Mouse (Mus musculus) regulatory T cell (primary cell): Measurements from ENCODE around the gene Sipa1l3.

Source experiments
- in situ Hi-C: fragments of 300-600 bp; cut with MboI, MseI; formaldehyde crosslinking; loops from one replicate; pipeline ENCODE4 v1.15.1; 2025; ENCODE audit warnings: high pct_unique_total_duplicates

Gene Sipa1l3

DNA sequence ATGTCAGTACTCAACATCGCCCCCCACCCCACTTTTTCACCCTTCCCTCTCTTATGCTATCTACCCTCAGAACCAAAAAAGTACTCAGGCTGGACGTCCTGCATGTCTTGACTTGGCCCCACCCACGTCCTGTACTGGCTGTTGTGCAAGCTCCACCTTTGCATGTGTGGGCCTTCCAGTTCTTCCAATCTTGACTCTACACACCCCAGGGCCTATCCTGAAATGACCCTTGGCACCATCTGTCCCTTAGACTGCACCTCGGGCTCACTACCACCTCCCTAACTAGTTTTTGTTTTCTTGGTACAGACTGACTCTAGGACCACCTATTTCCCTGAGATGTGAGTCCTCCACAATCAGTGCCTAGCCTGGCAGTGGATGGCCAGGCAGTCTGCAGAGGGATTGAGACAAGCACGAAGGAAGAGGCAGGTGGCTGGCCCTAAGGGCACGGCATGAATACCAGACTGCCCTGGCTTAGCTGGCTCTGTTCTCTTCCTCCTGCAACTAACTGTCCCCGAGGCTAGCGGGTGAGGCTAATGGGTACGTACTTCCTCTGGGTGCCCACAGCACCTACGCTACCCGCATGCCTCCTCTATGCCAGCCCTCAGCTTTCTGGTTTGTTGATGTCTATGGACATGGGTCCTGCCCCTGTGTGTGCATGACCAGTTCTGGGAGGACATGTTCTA, 71.2 kb downstream of the Sipa1l3 start:
- in situ Hi-C loops: no loop called here

DNA sequence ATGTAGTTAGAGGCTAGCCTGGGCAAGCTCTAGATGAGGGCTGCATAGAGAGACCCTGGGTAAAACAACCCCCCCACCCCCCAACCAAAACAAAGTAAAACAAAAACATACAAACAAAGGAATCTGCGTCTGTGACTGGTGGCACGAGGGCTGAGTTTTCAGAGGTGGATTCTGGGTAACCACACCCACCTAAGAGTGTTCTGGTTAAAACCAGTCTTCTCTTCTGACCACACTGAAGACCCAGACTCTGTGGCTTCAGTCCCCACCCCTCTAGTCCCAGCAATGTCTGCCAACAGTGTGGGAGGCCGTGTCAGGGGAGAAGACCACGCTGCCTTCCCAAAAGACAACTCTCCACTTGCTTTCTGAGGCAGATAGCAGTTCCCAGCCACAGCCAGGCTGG, 72.3 kb downstream of the Sipa1l3 start:
- in situ Hi-C loops: no loop called here

DNA sequence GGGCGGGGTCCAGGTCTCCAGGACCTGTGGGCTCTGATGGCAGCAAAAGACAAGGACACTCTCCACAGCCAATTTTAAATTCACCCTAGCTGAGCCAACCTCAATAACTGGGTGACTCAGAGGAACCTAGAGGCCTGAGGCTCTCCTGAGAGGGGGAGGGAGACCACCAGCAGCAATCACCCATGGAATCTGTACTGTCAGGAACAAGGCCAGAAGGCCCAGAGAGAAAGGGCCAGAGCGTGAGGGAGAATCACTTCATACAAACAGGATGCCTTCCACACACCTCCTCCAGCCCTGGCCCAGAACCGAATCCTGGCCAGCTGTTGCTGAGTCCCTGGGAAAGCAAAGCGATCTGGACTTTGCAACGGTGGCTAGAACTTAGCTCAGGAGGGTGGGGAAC, 73.9 kb downstream of the Sipa1l3 start:
- in situ Hi-C loops: no loop called here

DNA sequence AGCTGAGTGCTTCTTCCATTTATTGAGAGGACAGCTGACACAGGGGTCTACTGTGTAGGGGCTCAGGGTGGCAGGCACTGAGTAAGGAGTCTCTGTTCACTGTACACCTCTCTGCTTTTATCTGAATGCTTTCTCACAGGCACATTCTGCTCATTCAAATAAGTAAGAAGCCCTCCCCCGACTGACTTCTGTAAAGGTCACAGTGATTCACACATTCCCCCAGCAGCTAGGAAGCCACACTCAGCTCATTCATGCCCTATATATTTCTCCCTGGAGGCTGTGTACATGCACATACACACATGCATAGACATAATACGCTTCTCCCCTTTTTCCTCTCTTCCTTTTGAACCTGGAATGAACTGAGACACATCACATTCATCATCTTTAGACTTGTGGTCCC, 74.4 kb downstream of the Sipa1l3 start:
- in situ Hi-C loops: no loop called here

DNA sequence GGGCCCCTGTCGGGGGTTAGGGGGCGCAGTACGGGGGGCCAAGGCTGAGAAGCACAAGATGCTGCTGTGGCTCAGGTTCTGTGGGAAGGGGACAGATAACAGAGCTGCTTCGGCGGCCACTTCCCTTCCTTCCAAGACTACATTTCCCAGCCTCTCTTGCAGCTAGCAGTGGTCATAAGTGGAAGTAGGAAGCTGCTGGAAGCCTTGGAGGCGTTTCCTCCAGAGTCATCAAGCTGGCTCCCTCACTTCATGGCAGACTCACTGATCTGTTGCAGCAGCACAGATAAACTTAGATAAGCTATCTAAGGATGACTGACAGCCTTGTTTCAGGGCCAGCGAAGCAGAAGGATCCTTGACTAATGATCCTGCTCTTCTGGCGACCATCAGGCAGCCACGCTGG, 76.6 kb downstream of the Sipa1l3 start:
- in situ Hi-C loops: no loop called here

DNA sequence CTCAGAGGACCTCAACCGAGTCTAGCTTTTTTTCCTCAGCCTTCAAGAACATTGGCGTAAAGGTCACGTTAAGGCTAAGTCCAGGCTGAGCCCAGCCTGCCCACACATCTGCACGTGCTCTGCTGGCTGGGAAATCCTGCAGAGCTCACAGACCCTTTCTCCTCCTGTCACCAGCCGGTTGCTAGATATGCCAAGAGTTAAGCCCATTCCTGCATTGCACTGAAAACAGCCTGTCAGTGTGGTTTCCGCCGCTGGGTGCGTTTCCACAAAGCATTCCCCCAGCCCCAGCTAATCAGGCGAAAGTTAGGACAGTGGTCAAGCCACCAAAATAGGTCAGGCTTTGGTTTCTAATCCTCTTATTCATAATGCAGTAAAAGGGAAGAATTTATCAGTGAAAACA, 77.3 kb downstream of the Sipa1l3 start:
- in situ Hi-C loops: no loop called here

DNA sequence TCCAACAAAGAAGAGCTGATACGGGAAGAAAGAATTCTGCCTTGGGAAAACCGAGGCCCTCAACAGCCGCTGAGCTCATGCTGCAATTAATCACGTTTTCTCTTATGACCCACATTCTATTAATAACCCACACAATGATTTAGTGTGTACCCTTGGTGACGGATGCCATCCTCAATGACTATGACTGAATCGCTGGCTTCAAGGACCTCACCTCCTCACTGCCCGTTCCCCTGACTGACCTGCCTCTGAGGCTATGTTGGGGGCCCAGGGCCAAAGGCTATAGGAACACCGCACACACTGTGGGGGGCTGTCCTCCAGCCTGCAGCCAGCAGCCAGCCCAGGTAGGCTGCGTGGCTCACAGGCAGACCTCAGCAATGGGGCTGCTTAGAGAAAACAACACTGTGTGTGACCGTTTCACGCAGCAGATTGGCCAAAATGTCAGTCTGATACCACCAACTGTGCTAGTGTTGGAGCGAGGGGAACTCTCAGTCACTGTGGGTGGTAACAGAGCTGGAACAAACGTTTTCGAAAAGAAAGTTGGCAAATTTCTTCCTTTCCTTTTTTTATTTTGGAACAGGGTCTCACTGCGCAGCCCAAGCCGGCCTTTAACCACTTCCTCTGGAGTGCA, 79.7 kb downstream of the Sipa1l3 start:
- in situ Hi-C loops: no loop called here

DNA sequence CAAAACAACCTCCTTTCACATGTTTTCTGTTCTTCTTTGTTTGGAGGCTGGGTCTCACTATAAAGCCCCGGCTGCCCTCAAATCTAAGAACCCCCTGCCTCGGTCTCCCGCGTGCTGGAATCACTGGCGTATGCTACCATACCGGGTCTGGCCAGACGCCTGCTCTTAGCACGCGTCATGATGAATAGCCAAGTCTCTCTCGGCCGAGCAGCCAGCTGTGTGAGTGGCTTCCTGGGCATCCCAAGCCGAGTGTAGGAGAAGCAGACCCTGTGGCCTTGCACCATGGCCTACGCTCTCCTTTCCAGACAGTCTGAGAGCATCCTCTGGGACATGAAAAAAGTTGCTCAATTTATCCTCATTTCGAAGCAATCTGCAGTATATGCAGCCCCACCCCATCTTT, 80.2 kb downstream of the Sipa1l3 start:
- in situ Hi-C loops: no loop called here

DNA sequence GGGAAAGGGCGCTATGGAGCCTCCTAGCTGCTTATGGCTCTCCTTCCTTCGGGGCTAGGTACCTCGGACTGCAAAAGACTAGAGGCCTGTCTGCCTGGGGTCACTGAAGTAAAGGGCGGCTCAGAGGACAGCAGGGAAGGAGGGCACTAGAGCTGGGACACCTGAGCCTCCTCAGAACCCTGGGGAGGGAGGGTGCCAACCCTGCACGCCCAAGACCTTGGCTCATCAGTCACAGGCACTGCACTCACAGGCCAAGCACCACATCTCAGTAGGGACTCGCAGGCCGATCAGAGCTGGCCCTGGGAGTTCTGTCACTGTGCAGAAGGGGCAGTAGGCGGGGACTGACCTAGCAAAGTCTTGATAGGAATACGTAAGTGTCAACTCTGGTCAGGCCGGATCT, 81.4 kb downstream of the Sipa1l3 start:
- in situ Hi-C loops: no loop called here

DNA sequence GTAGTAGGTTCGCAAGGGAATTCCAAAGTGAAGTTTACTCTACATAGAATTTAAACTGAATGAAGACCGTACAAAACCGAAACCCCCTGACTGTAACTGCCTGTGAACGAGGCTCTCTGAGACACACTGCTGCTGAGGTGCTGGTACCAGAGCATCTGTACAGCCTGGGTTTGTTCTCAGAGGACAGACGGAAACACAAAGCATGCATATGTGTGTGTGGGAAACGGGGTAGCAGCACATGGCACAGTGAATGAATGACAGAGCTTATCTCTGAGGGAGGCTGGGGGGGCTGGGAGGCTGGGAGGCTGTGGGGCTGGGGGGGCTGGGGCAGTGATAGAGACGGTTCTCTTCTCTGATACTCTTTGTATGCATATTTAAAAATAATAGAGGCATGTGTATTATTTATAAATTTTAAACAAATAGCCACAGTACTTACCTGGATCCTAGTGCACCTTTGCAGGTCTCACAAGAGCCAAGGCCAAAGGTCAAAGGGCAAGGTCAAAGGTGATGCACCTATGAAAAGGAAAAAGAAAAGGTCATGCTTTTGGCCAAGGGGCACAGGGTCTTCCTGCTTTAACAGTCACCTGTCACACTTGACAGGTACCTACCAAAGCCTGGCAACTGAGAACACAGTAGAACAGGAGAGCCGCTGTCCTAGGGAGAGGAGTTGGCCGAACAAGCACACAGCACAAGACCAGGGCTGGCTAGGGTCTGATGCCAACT, 84.0 kb downstream of the Sipa1l3 start:
- in situ Hi-C loops: no loop called here

DNA sequence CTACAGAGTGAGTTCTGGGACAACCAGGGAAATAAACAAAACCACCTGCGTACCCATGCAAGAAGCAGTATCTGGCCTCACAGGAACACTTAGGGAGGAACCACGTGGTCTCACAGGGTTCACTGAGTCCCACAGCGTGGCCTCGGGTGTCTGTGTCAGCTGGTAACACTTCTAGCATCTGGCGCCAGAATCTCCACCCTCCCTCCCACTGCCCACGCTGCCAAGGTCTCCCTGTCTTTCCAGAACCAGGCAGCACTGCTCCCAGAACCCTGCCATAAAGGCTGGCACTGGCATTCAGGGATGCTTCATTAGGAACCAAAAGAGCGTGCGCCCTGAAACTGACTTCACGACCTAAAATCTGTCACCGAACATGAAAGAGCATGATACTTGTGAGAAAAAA, 84.7 kb downstream of the Sipa1l3 start:
- in situ Hi-C loops: no loop called here

DNA sequence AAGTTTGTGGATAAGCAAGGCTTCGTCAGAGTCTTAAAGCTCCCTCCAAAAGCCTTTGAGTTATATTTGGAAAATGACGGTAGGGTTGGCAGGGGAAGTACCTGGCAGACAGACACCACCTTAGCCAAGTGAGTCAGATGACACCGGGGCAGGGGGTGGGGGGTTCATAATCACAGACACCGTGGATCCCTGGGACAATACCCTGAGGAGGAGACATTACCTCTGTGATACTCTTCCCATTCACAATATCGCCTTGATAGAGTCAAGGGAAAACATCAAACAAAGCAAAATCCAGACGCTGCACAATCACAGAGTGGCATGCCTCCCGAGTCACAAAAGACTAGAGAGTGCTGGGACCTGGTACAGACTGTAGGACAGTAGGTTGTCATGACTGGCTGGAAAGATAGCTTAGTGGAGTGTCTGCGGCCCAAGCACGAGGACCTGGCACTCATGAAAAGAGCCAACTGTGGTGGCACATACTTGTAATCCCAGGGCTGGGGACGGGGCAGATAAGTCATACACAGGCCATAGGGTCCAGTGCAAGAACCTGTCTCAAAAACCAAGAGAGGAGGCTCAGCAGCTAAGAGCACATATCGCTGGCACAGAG, 85.4 kb downstream of the Sipa1l3 start:
- in situ Hi-C loops: no loop called here

DNA sequence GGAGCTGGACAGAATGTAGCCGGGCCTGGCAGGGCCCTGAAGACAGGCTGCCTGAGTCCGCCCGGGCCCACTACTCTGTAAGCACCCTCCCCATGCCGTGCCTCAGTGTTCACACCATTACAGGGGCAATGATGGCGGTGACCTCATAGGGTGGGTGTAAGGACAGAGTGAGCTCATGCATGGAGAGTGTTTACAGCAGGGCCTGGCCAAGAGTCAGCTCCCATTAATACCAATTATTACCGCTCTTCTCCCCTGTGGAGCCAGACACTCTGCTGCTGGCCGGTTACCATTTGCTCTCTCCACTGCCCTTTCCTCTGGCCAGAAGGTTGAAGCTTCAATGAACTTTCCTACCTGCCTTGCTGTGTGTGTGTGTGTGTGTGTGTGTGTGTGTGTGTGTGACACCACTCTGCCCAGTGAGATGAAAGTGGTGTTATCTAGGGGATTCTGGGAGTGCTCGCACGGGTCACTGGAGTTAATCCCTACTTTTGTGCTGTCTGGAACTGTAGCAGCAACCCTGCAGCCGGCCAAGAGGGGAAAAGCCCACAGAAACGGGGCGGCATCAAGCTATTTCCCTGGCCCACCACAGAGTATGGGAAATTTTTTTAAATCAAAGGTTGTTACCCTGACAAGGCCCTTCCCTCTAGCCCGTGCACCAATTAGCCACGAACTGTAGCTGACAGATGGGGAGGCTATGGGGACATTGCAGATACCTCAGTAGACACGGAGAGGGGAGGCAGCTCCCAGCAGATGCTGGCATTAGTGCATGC, 86.1 kb downstream of the Sipa1l3 start:
- in situ Hi-C loops: no loop called here

DNA sequence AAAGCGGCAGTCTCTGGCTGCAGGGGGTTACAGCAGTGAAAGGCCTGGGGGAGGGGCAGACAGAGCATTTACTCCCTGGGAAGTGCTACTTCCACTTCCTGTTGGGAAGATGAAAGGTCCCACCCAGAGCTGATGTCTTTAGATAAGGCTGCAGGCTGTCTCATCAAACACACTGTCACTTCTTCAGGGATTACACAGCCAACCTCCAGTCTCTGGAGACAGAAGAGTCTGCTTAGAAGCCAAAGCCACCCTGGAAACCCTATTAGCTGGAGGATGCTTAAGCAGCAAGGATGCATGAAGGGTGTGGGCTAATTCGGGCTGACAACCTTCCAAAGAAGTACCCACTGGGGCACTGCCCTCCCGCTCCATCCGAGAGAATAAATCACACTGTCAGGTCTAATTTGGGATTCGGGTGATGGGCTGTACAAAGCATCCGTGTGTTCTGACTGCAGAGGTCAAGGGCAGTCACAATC, 87.7 kb downstream of the Sipa1l3 start:
- in situ Hi-C loops: no loop called here

DNA sequence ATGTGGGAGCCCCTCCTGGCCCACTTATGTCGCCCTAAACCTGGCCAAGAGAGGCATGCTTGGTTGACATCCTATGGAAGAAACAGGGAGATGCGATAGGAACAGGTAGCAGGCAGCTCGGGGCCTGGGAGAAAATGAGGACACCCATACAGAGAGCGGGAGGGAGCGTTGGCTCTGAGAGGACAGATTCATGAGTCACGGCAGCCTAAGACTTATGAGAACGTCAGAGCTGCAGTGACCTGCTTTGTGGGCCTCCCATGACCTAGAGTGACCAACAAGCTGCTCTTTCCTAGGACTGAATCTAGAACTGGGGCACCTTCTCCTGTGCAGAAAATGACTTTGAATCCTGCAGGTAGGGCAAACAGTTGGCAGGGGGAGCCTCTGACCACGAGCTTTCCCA, 92.4 kb downstream of the Sipa1l3 start:
- in situ Hi-C loops: no loop called here

DNA sequence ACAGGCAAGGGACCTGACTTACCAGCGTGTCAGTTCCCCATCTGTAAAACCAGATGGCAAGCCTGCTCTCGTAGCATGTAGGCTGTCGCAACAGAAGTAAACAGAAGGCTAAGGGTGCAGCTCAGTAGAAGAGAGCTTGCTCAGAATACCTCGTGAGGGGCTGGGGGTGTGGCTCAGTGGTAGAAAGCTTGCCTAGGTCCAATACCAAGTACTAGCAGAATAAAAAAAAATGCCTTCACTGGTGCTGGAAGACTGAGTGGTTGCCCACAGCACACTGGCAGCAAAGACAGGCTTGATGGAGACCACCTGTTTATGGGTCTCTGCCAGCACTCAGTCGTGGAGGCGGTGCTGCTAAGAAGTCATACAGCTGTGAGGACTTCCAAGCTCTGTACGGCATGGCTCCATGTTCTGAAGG, 93.0 kb downstream of the Sipa1l3 start:
- in situ Hi-C loops: no loop called here

DNA sequence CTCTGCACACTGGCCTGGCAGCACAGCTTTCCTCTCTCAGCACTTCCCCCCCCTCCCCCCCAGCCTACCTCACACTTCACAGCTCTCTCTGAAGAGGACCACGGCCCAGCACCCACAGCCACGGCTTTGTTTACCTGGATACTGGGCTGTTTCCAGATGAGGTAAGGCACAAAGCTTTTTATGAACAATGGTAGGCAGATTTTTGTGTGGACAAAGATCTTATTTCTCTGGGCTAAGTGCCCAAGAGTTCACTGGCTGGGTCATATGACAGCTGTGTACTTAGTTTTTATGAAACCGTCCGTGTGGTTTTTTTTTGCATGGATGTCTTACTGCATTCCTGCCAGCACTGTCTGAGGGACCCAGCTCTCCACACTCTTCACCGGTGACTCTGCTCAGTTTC, 93.8 kb downstream of the Sipa1l3 start:
- in situ Hi-C loops: no loop called here

DNA sequence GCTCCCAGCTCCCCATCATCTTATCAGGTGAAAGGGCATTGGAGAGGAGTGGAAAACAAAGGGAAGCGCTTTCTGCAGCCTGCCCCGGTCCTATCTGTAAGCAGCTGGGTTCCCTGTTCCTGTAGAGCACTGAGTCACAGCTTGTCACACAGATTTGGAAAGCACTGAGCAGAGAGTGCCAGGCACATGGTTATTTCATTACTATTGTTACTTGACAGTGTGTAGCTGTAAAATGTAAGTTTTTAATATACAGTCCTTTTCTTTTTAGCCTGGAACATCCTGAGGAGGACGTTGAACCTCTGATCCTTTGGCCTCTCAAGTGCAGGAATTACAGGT, 96.6 kb downstream of the Sipa1l3 start:
- in situ Hi-C loops: no loop called here

DNA sequence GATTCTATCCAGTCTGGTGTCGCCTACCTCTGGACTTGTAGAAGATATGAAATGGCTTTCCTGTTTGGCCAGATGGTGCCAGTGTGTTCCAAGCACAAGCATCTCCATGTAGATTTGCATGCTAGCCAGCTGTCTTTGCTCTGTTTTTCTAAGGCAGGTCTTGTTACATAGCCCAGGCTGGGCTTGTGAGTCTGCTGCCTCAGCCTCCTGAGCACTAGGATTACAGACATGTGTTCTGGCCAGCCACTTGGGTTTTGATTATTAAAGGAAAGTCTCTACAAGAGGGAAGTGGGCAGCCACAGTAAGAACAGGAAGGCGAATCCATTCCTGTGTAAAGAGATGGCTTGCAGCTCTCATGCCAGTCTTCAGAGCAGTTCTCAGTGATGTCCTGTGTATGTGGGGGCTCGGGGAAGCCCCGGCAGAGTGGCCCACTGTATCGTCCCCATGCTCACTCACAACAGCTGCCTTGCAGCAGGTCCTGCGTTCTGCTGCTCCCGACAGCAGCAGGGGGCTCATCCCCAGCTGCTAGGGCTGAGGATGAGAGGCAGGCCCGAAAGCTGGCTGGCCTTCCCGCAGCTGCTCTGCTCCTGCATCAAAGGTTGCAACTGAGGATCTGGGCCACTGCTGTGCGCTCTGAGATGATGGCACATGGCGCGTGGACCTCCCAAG, 97.1 kb downstream of the Sipa1l3 start:
- in situ Hi-C loops: no loop called here

DNA sequence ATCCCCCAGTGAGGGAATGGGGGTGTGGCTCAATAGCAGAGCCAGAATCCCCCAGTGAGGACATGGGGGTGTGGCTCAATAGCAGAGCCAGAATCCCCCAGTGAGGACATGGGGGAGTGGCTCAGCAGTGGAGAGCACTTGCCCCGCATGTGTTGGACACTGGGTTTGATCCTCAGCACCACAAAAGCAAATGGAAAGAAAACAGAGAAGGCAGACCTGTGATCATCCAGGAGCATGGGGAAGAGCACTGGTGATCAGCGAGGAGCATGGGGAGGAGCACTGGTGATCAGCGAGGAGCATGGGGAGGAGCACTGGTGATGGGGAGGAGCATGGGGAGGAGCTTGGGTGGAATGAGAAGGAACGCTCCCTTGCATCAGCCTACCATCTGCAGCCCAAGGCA, 98.6 kb downstream of the Sipa1l3 start:
- in situ Hi-C loops: no loop called here

DNA sequence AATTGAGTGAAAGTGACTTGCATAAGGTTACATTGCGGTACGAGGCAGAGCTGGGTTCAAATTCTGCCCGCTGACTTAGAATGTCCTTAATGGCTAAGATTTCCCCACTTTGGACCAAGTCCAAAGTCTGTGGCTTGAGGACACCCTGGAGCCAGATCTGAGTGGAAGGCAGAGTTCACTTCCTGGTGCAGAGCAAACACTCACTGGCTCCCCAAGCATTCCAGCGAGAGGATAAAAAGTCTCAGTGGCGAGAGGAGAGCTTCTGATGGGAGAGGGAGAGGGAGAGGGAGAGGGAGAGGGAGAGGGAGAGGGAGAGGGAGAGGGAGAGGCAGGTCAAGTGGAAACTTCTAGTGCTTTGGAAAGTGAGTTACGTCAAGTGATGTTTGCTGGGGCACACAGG, 100.2 kb downstream of the Sipa1l3 start:
- in situ Hi-C loops: no loop called here
